Mouse (Mus musculus) adrenal gland, postnatal 4 days (tissue): Measurements from ENCODE around the gene Lgi1. TPM values are rescaled to one million over a fixed set of nuclear protein-coding genes. Genes with fewer than 3 reads are reported as not detected.

Experiments
- DNase-seq, 2 experiments: peaks; one replicate each; pipeline ENCODE4 v3.0.0; 2021 to 2022; ENCODE audit warnings: low spot score in 2 of 2, mixed read lengths in 2 of 2
- total RNA-seq, 2 experiments: library from RNA; stranded (reverse); gene quantifications; 2 replicates each; pipeline ENCODE4 v1.2.3; 2021

Lgi1 gene
- total RNA-seq, 2 experiments from 2014 or later = 4.6 to 5.3 TPM

- DNase-seq = no peak
These were observed 4.0 kb upstream of the Lgi1 start for GRCm38 (mm10) chr19:38260346-38260745.

GRCm38 (mm10) chr19:38261351-38261750, 3.0 kb upstream of the Lgi1 start:
- no peak for DNase-seq

GRCm38 (mm10) chr19:38263829-38264504, 369 bp upstream of the Lgi1 start:
- DNase-seq = no peak

- DNase-seq = no peak
These were observed 1.4 kb downstream of the Lgi1 start for GRCm38 (mm10) chr19:38265767-38266166.

- DNase-seq = no peak
These were observed 3.1 kb downstream of the Lgi1 start for GRCm38 (mm10) chr19:38267469-38267868.

GRCm38 (mm10) chr19:38271071-38271470, 6.7 kb downstream of the Lgi1 start:
- DNase-seq = no peak

DNA sequence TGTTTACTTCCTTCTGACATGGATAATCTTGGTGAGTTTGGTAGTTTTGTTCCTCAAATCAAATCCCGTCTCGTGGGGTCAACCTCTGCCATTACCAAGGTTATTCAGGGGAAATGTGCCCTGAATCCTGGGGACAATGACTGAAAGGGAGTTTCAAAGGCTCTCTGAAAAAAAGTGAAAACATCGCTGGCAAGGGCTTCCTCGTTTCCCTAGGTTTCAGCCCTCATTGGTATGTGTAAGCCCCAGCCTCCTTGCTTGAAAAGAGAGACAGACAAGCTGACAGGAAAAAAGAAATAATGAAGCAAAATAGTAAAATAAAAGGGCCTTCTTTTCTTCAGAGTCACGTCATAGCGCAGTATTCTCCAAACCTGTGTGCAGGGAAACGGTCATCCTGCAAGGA, 9.5 kb downstream of the Lgi1 start:
- no peak for DNase-seq

GRCm38 (mm10) chr19:38274747-38275421, 10.5 kb downstream of the Lgi1 start:
- no peak for DNase-seq

- DNase-seq = no peak
These were observed 11.9 kb downstream of the Lgi1 start for GRCm38 (mm10) chr19:38276226-38276625.

DNA sequence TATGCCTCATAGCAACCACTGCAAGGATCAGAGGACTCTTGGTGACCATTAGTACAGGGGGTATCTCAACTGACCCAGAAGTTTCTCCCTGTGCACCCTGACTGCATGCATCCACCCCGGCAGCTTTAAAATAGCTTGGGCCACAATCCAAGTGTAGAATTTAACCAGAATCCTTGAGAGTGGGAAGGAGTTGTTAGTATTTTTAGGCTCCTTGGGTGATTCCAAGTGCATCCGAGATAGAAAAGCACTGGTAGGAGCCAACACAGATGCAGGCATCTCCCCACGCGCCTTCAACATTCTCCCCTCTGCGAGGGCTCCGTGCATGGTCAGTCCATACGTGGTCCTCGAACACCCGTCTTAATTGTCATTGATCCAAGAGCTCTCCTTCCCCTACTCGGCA, 15.9 kb downstream of the Lgi1 start:
- DNase-seq = no peak

DNA sequence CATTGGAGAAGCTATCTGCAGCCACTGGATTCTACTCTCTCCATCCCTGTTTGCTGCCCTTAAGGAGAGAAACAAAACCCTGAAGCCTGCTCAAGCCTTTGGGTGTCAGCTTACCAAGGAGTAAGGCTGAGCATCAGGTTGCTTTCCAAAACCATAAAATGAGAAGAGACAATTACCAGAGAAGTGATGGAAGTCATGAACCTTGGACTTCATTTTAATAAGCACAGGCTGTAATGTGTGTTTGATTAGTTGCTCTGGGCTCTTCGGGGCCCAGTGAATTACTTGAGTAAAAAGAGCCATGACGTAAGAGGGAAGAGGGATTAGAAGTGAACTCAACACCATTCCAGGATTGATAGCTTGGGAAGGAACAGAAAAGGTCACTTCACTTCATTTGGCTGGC, 18.1 kb downstream of the Lgi1 start:
- no peak for DNase-seq

DNA sequence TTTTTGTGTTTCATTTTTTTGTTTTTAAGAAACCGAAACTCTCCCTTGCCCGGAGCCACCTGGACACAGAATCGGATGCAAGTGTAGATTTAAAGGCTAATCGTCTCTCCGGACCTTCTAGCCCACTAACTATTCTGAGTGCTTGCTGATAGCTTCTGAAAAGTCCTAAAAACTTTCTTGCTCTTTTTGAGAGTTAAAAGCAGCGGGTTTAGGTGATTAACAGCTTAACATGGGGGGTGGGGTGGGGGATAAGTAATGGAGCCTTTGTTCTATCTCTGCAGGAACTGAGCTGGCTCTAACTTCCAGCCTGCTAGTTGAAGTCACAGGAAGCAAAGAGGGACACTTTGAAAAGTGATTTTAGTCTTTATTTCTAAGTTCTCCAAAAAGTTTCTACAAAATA, 24.2 kb downstream of the Lgi1 start:
- DNase-seq = no peak

DNA sequence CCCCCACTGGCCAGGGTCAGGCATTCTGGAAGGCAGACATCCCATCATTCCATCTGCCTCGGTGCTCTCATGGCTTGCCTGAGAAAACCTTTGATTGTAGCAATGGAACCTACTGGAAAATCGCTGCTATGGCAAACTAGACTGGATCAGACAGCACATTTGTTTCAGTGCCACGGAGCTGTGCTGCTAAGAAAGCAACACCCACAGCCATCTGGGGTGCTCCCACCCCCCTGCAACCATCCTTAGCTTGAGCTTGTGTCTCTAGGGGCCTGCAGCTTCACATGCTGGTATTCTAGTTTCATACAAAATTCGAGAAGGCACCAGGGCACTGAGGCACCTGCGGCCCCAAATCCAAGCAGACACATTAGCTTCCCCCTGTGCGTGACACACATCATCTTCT, 27.1 kb downstream of the Lgi1 start:
- DNase-seq = no peak

- DNase-seq = no peak
These were observed 33.8 kb downstream of the Lgi1 start for GRCm38 (mm10) chr19:38298018-38298626.

- DNase-seq = no peak
These were observed 43.8 kb downstream of the Lgi1 start for GRCm38 (mm10) chr19:38308116-38308515.

GRCm38 (mm10) chr19:38315099-38315498, 50.8 kb downstream of the Lgi1 start:
- no peak for DNase-seq

- DNase-seq = no peak
These were observed 52.4 kb downstream of the Lgi1 start for GRCm38 (mm10) chr19:38316602-38317313.

- DNase-seq = no peak
These were observed 54.0 kb downstream of the Lgi1 start for GRCm38 (mm10) chr19:38318308-38318707.

GRCm38 (mm10) chr19:38319168-38319567, 54.8 kb downstream of the Lgi1 start:
- DNase-seq = no peak

DNA sequence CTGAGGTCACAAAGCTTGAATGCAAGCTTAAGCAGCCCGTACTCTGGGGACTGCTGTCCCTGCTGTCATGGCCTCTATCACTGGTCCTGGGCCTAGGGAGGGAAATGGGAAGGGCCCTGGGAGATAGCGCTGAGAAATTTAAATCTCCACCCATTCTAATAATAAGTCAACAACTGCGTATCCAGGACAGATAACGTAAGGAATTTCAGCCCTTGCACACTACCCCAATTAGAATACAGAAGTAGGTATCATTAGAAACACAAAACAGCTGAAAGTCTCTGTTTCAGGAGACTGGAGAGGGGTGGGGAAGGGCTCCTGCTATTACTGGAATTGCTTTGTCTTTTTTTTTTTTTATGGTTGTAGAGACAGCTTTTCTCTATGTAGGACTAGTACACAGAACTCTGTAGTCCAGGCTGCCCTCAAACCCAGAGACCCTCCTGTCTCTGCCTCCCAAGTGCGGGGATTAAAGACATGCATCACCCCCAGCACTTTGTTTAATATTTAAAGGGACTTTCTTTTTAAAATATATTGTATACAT, 56.4 kb downstream of the Lgi1 start:
- DNase-seq = no peak

- DNase-seq = no peak
These were observed 59.4 kb downstream of the Lgi1 start for GRCm38 (mm10) chr19:38323726-38324125.
